Mouse (Mus musculus): ENCODE data around the gene Olfr961. TPM values are rescaled to one million over a fixed set of nuclear protein-coding genes. Genes with fewer than 3 reads are reported as not detected.

Olfr961 gene
- polyA plus RNA-seq (2016; fragmentation: Nextera tagmentation; extraction: Ambion mirVana): not detected in 2 replicates

- Histone ChIP-seq H3K27me3 (replicated peaks) (no peaks in the 10 kb centered on the region), H3K4me1 (no peaks in the 10 kb centered on the region), H3K9ac (no peak within 1 kb of the TSS), H3K9me3 (no peaks in the 10 kb centered on the region), H3K4me2 (replicated peaks) (no peak within 1 kb of the TSS), H3K4me3 (no peak within 1 kb of the TSS), H3K27ac (no peak within 1 kb of the TSS), H3K36me3 (no peaks in the 10 kb centered on the region)
- no peak for ATAC-seq (ENCODE audit: low FRiP score, low read depth)
Measured at GRCm38 (mm10) chr9:39644785-39645184, at the start of gene Olfr961. Gene Olfr961 (plus strand): TSS chr9:39645085.

DNA sequence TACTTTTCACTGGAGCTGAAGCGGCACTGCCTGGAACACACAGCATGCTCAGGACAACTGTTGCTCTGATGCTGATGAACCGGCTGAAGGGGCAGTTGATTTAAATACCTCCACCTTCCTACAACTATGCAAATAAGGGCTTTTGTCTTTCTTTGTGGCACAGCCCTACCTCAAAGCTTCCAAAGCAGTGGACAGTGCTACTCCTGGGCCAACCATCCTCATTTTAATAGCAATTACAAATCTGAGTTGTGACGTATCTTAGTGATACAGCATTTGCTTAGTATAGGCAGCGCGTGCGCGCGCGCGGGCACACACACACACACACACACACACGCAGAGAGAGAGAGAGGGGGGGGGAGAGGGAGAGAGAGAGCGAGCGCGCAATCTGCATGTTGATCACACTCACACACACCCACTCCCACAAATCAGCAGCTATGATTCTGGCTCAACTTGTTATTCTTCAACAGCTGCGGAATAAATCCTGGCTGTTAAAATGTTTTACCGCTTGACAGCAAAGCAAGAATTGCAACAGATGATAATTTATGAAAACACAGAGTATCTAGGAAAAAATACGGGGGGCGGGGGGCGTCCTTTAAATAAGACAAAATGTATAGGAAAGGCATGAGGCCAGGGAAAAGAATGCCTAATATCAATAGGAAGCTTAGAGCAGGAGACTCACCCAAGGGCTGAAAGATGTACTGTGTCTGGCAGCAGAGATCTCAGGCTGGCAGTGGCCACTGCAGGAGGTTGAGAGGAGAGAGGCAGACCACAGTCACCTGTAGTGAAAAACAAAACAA is 42.2 kb upstream of the Olfr961 start:
- peak; percentile 85 for ATAC-seq (ENCODE audit: low FRiP score, low read depth)
- peaks cover 11% of the 10 kb centered on the region; the same call in 1 of the 2 replicates for H3K4me1 ChIP-seq
- H3K27me3 ChIP-seq (replicated peaks): no peaks in the 10 kb centered on the region
- peak overlapping the region; percentile 33; the same call in 1 of the 2 replicates for H3K9ac ChIP-seq
- peak overlapping the region; percentile 72 for H3K4me2 ChIP-seq (replicated peaks)
- H3K4me3 ChIP-seq: peak overlapping the region; percentile 30
- WGBS: under 1% methylated on average over 19 of the region's 19 CpGs
- no peaks in the 10 kb centered on the region for H3K36me3 ChIP-seq
- no peak overlapping the region for H3K27ac ChIP-seq
- no peaks in the 10 kb centered on the region for H3K9me3 ChIP-seq

- Histone ChIP-seq H3K27me3 (replicated peaks) (no peaks in the 10 kb centered on the region), H3K4me2 (replicated peaks) (peak overlapping the region; percentile 72), H3K9ac (0 out of 2 replicates have a peak overlapping the region, but pooled peaks have one; percentile 33), H3K4me1 (peaks cover 11% of the 10 kb centered on the region; the same call in 1 of the 2 replicates), H3K27ac (no peak overlapping the region), H3K36me3 (no peaks in the 10 kb centered on the region), H3K4me3 (peak overlapping the region; percentile 30), H3K9me3 (no peaks in the 10 kb centered on the region)
- WGBS: 0% methylated on average over 9 of the region's 9 CpGs
- ATAC-seq (ENCODE audit: low FRiP score, low read depth): peak; percentile 67
Measured at GRCm38 (mm10) chr9:39603333-39603845, 41.5 kb upstream of the Olfr961 start.

DNA sequence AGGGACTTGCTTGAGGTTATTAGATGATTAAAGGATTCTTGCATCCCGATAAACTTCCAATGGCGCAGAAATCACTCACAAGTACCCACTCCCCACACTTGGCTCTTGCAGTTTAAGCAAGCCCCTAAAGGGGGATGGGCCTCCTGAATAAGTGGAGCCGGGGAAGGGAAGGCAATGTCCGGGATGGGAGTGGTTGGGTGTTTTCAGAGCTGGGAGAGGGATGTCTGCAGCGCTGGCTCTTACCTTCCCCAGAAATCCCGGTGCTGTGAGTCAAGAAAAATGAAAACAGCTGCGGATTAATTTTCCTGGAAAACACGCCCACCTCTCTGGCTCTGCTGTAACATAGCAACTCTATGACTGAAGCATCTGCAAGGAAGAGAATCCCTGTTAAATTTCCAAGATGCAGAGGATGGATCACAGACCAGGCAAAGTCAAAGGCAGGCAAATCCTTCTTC is 40.9 kb upstream of the Olfr961 start, which contains the start of gene AW551984:
TSS of gene AW551984 (minus strand) at position 405 of the 455 bp plus-strand sequence.
- WGBS: under 1% methylated on average over 8 of the region's 8 CpGs
- no peak within 1 kb of the TSS for H3K27ac ChIP-seq
- no peaks in the 10 kb centered on the region for H3K9me3 ChIP-seq
- H3K4me3 ChIP-seq: peak within 1 kb of the TSS; percentile 30
- H3K36me3 ChIP-seq: no peaks in the 10 kb centered on the region
- H3K27me3 ChIP-seq (replicated peaks): no peaks in the 10 kb centered on the region
- peak within 1 kb of the TSS; percentile 33; the same call in 1 of the 2 replicates for H3K9ac ChIP-seq
- H3K4me2 ChIP-seq (replicated peaks): peak within 1 kb of the TSS; percentile 72
- ATAC-seq (ENCODE audit: low FRiP score, low read depth): peak; percentile 51; the same call in 1 of the 2 replicates
- H3K4me1 ChIP-seq: peaks cover 11% of the 10 kb centered on the region; the same call in 1 of the 2 replicates

DNA sequence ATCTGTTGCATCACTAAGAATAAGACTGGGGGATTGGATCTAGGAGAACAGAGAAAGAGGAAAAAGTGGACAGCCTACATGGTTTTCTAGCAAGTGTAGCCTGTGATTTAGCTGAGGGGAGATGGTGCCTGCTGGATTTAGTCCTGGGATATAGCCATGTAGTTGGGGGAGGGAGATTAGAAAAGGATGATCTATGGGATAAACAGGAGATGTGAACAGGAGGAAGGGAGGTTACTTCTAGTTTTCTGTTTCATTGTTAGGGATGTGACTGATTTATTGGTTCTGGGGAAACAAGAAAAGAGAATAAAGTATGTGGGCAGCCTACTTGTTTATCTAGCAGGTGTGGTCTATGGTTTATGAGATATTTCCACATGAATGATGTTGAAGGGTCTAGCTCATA is 36.4 kb upstream of the Olfr961 start:
- Histone ChIP-seq H3K9me3 (no peaks in the 10 kb centered on the region), H3K4me1 (peaks cover 5% of the 10 kb centered on the region; the same call in 1 of the 2 replicates), H3K36me3 (no peaks in the 10 kb centered on the region), H3K4me2 (replicated peaks) (no peak overlapping the region), H3K9ac (no peak overlapping the region), H3K4me3 (no peak overlapping the region), H3K27me3 (replicated peaks) (no peaks in the 10 kb centered on the region), H3K27ac (no peak overlapping the region)
- no peak for ATAC-seq (ENCODE audit: low FRiP score, low read depth)

- Histone ChIP-seq H3K9me3 (no peaks in the 10 kb centered on the region), H3K4me2 (replicated peaks) (no peak within 1 kb of the TSS), H3K36me3 (no peaks in the 10 kb centered on the region), H3K4me3 (no peak within 1 kb of the TSS), H3K9ac (no peak within 1 kb of the TSS), H3K4me1 (no peaks in the 10 kb centered on the region), H3K27ac (no peak within 1 kb of the TSS), H3K27me3 (replicated peaks) (no peaks in the 10 kb centered on the region)
- ATAC-seq (ENCODE audit: low FRiP score, low read depth): no peak
- WGBS: 78% methylated on average over 3 of the region's 3 CpGs
Measured at GRCm38 (mm10) chr9:39610355-39610754, 34.5 kb upstream of the Olfr961 start, which contains the start of gene Olfr148. Gene Olfr148 (plus strand): TSS chr9:39610655.

DNA sequence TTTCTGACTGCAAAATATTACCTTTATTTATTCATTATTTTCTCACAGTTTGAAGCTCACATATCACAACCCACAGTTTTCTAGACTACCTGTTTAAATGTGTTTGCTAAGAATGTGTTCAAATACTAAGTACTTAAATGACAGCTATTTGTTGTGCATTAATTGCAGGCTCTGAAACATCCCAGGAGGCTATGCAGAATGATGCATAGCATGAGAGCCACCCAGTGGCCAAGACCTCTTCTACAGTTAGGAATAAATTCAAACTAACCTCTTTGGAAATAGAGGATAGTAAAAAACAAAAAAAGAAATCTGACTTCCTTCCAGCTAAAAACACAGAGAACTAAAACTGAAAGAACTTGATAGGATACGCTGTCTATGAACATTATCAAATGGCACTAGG is 32.9 kb upstream of the Olfr961 start:
- Histone ChIP-seq H3K36me3 (no peaks in the 10 kb centered on the region), H3K27ac (no peak overlapping the region), H3K27me3 (replicated peaks) (no peaks in the 10 kb centered on the region), H3K4me2 (replicated peaks) (no peak overlapping the region), H3K9me3 (no peaks in the 10 kb centered on the region), H3K4me3 (no peak overlapping the region), H3K4me1 (no peaks in the 10 kb centered on the region), H3K9ac (no peak overlapping the region)
- WGBS: 56% methylated on average over 1 of the region's 1 CpGs
- ATAC-seq (ENCODE audit: low FRiP score, low read depth): peak; percentile 53; the same call in 1 of the 2 replicates

DNA sequence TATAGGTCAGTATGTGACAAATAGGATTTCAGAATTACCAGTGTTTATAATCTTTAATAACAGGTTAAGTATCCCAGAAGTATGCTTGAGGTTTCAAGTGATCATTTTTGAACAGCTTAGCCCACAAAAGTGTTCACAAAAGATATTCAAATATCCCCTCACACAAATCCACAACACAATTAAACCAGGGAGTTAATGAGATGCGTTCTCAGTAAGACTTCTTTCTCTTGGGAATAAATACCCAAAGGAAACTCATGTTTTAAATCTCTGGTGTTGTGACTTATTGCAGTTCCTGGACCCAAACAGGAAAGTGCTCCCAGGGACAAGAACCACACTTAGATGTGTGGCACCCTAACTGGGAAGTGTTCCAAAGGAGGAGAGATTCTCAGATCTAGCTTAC is 23.8 kb upstream of the Olfr961 start, which contains the start of gene Olfr960:
TSS of gene Olfr960 (plus strand) at position 301 of the 400 bp plus-strand sequence.
- Histone ChIP-seq H3K36me3 (no peaks in the 10 kb centered on the region), H3K27ac (no peak within 1 kb of the TSS), H3K27me3 (replicated peaks) (no peaks in the 10 kb centered on the region), H3K9me3 (no peaks in the 10 kb centered on the region), H3K9ac (no peak within 1 kb of the TSS), H3K4me2 (replicated peaks) (no peak within 1 kb of the TSS), H3K4me1 (no peaks in the 10 kb centered on the region), H3K4me3 (no peak within 1 kb of the TSS)
- WGBS: 82% methylated on average over 1 of the region's 1 CpGs
- ATAC-seq (ENCODE audit: low FRiP score, low read depth): no peak

GRCm38 (mm10) chr9:39623783-39624182 is 21.1 kb upstream of the Olfr961 start:
- H3K4me1 ChIP-seq: no peaks in the 10 kb centered on the region
- WGBS: 91% methylated on average over 3 of the region's 3 CpGs
- H3K9me3 ChIP-seq: no peaks in the 10 kb centered on the region
- no peaks in the 10 kb centered on the region for H3K27me3 ChIP-seq (replicated peaks)
- no peak overlapping the region for H3K9ac ChIP-seq
- no peak for ATAC-seq (ENCODE audit: low FRiP score, low read depth)
- H3K27ac ChIP-seq: no peak overlapping the region
- H3K4me3 ChIP-seq: no peak overlapping the region
- no peak overlapping the region for H3K4me2 ChIP-seq (replicated peaks)
- no peaks in the 10 kb centered on the region for H3K36me3 ChIP-seq

GRCm38 (mm10) chr9:39624711-39625110 is 20.2 kb upstream of the Olfr961 start:
- H3K27ac ChIP-seq: no peak overlapping the region
- WGBS: 61% methylated on average over 2 of the region's 2 CpGs
- no peaks in the 10 kb centered on the region for H3K9me3 ChIP-seq
- H3K4me1 ChIP-seq: no peaks in the 10 kb centered on the region
- no peaks in the 10 kb centered on the region for H3K27me3 ChIP-seq (replicated peaks)
- no peak overlapping the region for H3K4me3 ChIP-seq
- ATAC-seq (ENCODE audit: low FRiP score, low read depth): no peak
- H3K36me3 ChIP-seq: no peaks in the 10 kb centered on the region
- H3K4me2 ChIP-seq (replicated peaks): no peak overlapping the region
- no peak overlapping the region for H3K9ac ChIP-seq

GRCm38 (mm10) chr9:39629069-39629468 is 15.8 kb upstream of the Olfr961 start:
- 82% methylated on average over 2 of the region's 2 CpGs for WGBS
- no peak overlapping the region for H3K9ac ChIP-seq
- no peaks in the 10 kb centered on the region for H3K4me1 ChIP-seq
- no peaks in the 10 kb centered on the region for H3K27me3 ChIP-seq (replicated peaks)
- ATAC-seq (ENCODE audit: low FRiP score, low read depth): no peak
- no peak overlapping the region for H3K27ac ChIP-seq
- H3K4me3 ChIP-seq: no peak overlapping the region
- H3K36me3 ChIP-seq: no peaks in the 10 kb centered on the region
- H3K4me2 ChIP-seq (replicated peaks): no peak overlapping the region
- no peaks in the 10 kb centered on the region for H3K9me3 ChIP-seq

GRCm38 (mm10) chr9:39633913-39634594 is 10.8 kb upstream of the Olfr961 start:
- H3K36me3 ChIP-seq: no peaks in the 10 kb centered on the region
- no peak overlapping the region for H3K4me3 ChIP-seq
- no peaks in the 10 kb centered on the region for H3K9me3 ChIP-seq
- no peaks in the 10 kb centered on the region for H3K27me3 ChIP-seq (replicated peaks)
- no peak overlapping the region for H3K27ac ChIP-seq
- H3K4me2 ChIP-seq (replicated peaks): no peak overlapping the region
- no peaks in the 10 kb centered on the region for H3K4me1 ChIP-seq
- no peak overlapping the region for H3K9ac ChIP-seq
- ATAC-seq (ENCODE audit: low FRiP score, low read depth): no peak
- WGBS: 15% methylated on average over 4 of the region's 4 CpGs

All from neural tube, embryonic 12.5 days (tissue).